Mouse (Mus musculus) heart, embryonic 14.5 days (tissue): ENCODE results near the gene Ermn. TPM values are rescaled to one million over a fixed set of nuclear protein-coding genes. Genes with fewer than 3 reads are reported as not detected.

Experiments used
- ATAC-seq: fragments of 200-750 bp; cut with Nextera tagmentation; 2 replicates; pipeline ENCODE4 v1.8.0; 2017; ENCODE audit warnings: low read depth, moderate TSS enrichment; ENCODE audit not compliant: insufficient number of reproducible peaks, insufficient read depth, low FRiP score
- H3K27ac ChIP-seq, 2 experiments: fragments of 200-500 bp in 1 of 2; fragments of 300-500 bp in 1 of 2; sonication (generic) in 1 of 2; replicated peaks in 1 of 2; 2 replicates each; pipeline ENCODE4 v1.5.1; 2012 to 2014; ENCODE audit warnings: low read depth in 2 of 2, low read length in 2 of 2, control low read depth in 1 of 2, mild to moderate bottlenecking in 1 of 2, mixed read lengths in 1 of 2; ENCODE audit not compliant: control insufficient read depth in 1 of 2, insufficient read depth in 1 of 2
- H3K27me3 ChIP-seq: fragments of 300-500 bp; sonication (generic); 2 replicates; pipeline ENCODE4 v1.6.1; 2014; ENCODE audit warnings: mild to moderate bottlenecking, low read length, control low read depth; ENCODE audit not compliant: control insufficient read depth, insufficient read depth
- H3K36me3 ChIP-seq: fragments of 300-500 bp; sonication (generic); 2 replicates; pipeline ENCODE4 v1.6.1; 2014; ENCODE audit warnings: mild to moderate bottlenecking, control low read depth, low read length, mixed read lengths; ENCODE audit not compliant: control insufficient read depth, insufficient read depth
- H3K4me1 ChIP-seq, 2 experiments: fragments of 200-500 bp in 1 of 2; fragments of 300-500 bp in 1 of 2; sonication (generic) in 1 of 2; 2 replicates each; pipeline ENCODE4 v1.6.1; 2012 to 2014; ENCODE audit warnings: low read length in 2 of 2, control low read depth in 1 of 2, mixed read lengths in 1 of 2; ENCODE audit not compliant: control insufficient read depth in 2 of 2, insufficient read depth in 2 of 2
- H3K4me2 ChIP-seq: fragments of 300-500 bp; sonication (generic); 2 replicates; pipeline ENCODE4 v1.6.1; 2014; ENCODE audit warnings: mild to moderate bottlenecking, low read length
- H3K4me3 ChIP-seq, 2 experiments: fragments of 200-500 bp in 1 of 2; fragments of 300-500 bp in 1 of 2; sonication (generic) in 1 of 2; 2 replicates each; pipeline ENCODE4 v1.5.1; 2012 to 2014; ENCODE audit warnings: low read length in 2 of 2, mild to moderate bottlenecking in 2 of 2, control low read depth in 1 of 2, low read depth in 1 of 2, moderate library complexity in 1 of 2; ENCODE audit not compliant: control insufficient read depth in 1 of 2, insufficient read depth in 1 of 2
- H3K9ac ChIP-seq: fragments of 300-500 bp; sonication (generic); 2 replicates; pipeline ENCODE4 v1.6.1; 2014; ENCODE audit warnings: mild to moderate bottlenecking, low read length
- H3K9me3 ChIP-seq: fragments of 300-500 bp; sonication (generic); 2 replicates; pipeline ENCODE4 v1.6.1; 2016; ENCODE audit warnings: low read length, control low read depth; ENCODE audit not compliant: control insufficient read depth
- WGBS: fragments of 180-500 bp; shearing (Covaris S2); extraction: QIAGEN DNeasy Blood & Tissue Kit; methylation state at CpG from one replicate; pipeline ENCODE4 v1.1.7; 2014; 5-methylcytosine and 5-hydroxymethylcytosine counted together
- polyA plus RNA-seq: library from polyadenylated mRNA; unstranded; fragments of >200 nt; fragmentation: Nextera tagmentation; extraction: Ambion mirVana; gene quantifications from 2 replicates; pipeline ENCODE4 v1.2.1, GENCODE M21; 2014

Ermn gene
- not detected in 2 replicates for polyA plus RNA-seq

DNA sequence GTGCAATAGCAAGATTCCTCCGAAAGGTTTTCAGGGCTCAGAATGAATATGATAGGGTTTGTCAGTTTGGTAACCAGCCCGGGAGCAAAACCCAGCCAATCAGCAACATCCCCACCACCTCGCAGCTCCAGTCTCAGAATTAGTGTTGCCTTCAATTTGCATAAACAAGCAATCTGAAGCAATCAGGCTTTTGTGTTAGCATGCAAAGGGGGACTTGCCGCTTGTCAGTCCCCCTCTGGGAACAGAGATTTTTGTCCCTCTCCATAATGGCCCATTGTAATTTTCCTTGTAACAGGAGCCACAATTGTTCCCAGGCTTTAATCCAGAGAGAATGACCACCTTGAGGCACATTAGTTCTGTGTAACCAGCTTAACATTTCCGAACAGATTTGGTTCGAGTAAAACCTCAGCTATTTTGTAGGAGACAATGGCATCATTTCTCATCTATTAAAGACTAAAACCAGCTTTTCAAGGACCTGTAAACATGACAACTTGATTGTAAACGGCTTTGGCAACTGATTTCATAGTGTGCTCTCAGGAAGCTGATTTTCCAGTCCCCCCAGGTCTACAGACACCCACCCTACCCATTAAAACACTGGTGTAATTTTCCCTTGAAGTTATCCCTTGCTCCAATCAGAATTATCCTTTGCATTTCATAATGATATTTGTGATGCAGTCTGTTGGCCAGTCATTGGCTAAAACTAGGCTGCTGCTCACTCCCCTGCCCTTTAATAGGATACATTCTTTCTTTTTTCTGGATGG lies at the start of gene Ermn:
Ermn (minus strand) TSS at position 44 of the 761 bp plus-strand sequence.
- H3K4me2 ChIP-seq, result no peak within 1 kb of the TSS
- WGBS, result 53% methylated on average over 7 of the region's 7 CpGs
- H3K9me3 ChIP-seq, result no peaks in the 10 kb centered on the region
- no peaks in the 10 kb centered on the region for H3K4me1 ChIP-seq
- no peak within 1 kb of the TSS for H3K9ac ChIP-seq
- H3K27ac ChIP-seq, result no peak within 1 kb of the TSS
- H3K36me3 ChIP-seq, result no peaks in the 10 kb centered on the region
- H3K4me3 ChIP-seq, result no peak within 1 kb of the TSS
- ATAC-seq, result no peak
- H3K27me3 ChIP-seq, result no peaks in the 10 kb centered on the region

DNA sequence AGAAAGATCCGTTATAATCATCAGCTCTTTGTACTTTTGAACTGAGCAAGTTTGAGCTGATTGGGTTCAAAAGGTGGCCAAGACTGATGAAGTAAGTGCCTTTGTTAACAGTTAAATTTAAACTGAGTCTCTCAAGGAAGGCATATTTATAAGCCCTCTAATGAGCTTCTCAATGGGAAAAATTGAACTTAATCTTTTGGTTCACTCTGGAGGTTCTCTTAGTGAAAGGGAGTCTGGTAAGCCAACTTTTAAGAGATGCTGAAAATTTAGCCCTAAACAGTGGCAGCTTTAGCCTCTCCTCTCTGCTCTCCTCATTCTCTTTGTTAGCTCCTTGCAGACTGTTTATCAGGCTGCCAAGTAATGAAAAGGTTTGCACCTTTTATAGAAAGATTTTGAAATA lies 42.2 kb upstream of the Ermn start:
- H3K27me3 ChIP-seq, result no peaks in the 10 kb centered on the region
- no peak overlapping the region for H3K27ac ChIP-seq
- no peaks in the 10 kb centered on the region for H3K36me3 ChIP-seq
- H3K9ac ChIP-seq, result no peak overlapping the region
- H3K9me3 ChIP-seq, result no peaks in the 10 kb centered on the region
- 87% methylated on average over 1 of the region's 1 CpGs for WGBS
- ATAC-seq, result no peak
- no peak overlapping the region for H3K4me3 ChIP-seq
- no peak overlapping the region for H3K4me2 ChIP-seq
- no peaks in the 10 kb centered on the region for H3K4me1 ChIP-seq

DNA sequence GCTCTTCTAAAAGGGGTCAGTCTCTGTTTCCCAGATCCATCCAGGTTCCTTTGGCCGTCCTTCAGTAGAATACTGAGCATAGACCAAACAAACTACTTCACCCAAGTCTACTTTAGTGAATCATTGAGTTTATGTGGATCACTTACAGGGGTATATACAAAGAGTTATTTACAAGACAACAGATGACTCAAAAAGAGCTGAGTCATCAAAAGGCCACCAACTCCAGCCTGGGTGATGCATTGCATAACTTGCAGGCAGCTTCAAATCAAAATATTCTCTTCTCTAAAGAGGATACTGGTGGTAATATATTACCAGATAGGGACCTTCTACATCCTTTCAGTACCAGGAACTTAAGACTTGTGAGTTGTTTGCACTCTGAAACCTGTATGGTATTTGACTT lies 33.8 kb upstream of the Ermn start:
- Histone ChIP-seq H3K4me1 (no peaks in the 10 kb centered on the region), H3K9ac (no peak overlapping the region), H3K4me3 (no peak overlapping the region), H3K4me2 (no peak overlapping the region), H3K27me3 (no peaks in the 10 kb centered on the region), H3K36me3 (no peaks in the 10 kb centered on the region), H3K27ac (no peak overlapping the region), H3K9me3 (no peaks in the 10 kb centered on the region)
- 75% methylated on average over 1 of the region's 1 CpGs for WGBS
- ATAC-seq, result no peak

DNA sequence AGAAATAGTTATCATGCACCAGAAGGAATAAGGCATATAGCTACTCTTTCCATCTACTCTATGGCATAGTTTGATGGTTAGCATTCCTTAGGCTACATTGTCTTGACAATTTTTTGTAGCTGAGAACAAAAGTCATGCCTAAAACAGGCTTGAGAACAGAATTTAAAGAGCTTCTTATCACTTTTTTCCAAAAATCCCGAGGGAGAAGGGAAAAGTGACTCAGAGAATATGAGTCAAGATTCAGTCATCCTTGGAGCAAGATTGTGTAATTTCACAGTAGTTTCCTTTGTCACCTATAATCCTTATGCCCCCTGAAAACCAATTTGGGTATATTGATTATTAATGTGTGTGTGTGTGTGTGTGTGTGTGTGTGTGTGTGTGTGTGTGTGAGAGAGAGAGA lies 27.2 kb upstream of the Ermn start:
- Histone ChIP-seq H3K4me2 (no peak overlapping the region), H3K4me1 (no peaks in the 10 kb centered on the region), H3K9me3 (no peaks in the 10 kb centered on the region), H3K27me3 (no peaks in the 10 kb centered on the region), H3K27ac (no peak overlapping the region), H3K4me3 (no peak overlapping the region), H3K9ac (no peak overlapping the region), H3K36me3 (no peaks in the 10 kb centered on the region)
- ATAC-seq, result no peak
- WGBS, result 25% methylated on average over 1 of the region's 1 CpGs

GRCm38 (mm10) chr2:58055383-58055782 lies 2.7 kb upstream of the Ermn start:
- no peaks in the 10 kb centered on the region for H3K9me3 ChIP-seq
- H3K4me3 ChIP-seq, result no peak overlapping the region
- no peak for ATAC-seq
- no peak overlapping the region for H3K4me2 ChIP-seq
- H3K27ac ChIP-seq, result no peak overlapping the region
- H3K27me3 ChIP-seq, result no peaks in the 10 kb centered on the region
- no peak overlapping the region for H3K9ac ChIP-seq
- H3K36me3 ChIP-seq, result no peaks in the 10 kb centered on the region
- no peaks in the 10 kb centered on the region for H3K4me1 ChIP-seq

DNA sequence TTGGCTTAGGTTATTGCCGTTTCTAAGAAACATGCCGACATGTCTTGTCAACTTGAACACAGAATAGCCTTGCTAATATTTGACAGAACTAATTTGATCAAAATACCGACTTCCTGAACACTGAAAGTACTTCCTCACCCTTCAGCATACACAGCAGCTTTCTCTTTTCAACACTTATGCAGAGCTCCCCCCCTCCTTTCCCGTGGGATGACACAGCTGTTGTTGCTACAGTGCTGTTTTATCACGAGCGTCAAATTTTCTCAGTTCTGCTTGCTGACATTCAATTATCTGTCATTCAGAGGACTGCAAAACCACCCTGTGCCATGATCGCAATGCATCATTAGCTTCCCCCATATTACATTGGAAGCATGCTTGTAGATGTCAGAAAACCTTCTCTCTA lies 10.8 kb downstream of the Ermn start:
- Histone ChIP-seq H3K27me3 (no peaks in the 10 kb centered on the region), H3K4me3 (no peak overlapping the region), H3K4me1 (no peaks in the 10 kb centered on the region), H3K9me3 (no peaks in the 10 kb centered on the region), H3K36me3 (no peaks in the 10 kb centered on the region), H3K27ac (no peak overlapping the region), H3K4me2 (no peak overlapping the region), H3K9ac (no peak overlapping the region)
- 50% methylated on average over 7 of the region's 7 CpGs for WGBS
- no peak for ATAC-seq

GRCm38 (mm10) chr2:58036926-58037325 lies 15.7 kb downstream of the Ermn start:
- ATAC-seq, result no peak
- H3K4me2 ChIP-seq, result no peak overlapping the region
- no peak overlapping the region for H3K27ac ChIP-seq
- no peaks in the 10 kb centered on the region for H3K4me1 ChIP-seq
- no peak overlapping the region for H3K9ac ChIP-seq
- no peak overlapping the region for H3K4me3 ChIP-seq
- H3K9me3 ChIP-seq, result no peaks in the 10 kb centered on the region
- 64% methylated on average over 2 of the region's 2 CpGs for WGBS
- no peaks in the 10 kb centered on the region for H3K36me3 ChIP-seq
- no peaks in the 10 kb centered on the region for H3K27me3 ChIP-seq

DNA sequence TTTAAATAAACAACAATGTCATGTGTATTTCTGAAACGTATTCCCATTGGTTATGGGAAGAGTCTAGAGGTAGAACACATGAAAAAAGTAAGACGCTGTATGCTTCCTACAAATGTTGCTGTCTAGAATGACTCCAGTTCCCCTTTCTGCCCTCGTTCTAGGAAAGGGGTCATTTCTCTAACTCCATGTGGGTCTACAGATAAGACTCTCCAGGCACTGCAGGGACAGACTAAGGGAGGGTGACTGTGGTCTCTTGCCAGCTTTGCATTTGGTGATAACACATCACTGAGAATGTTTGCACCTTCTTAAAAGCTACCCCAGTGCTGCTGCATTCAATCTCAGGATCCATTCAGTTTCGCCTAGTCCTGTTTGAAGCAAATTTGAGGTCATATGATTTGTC lies 17.0 kb downstream of the Ermn start:
- H3K4me3 ChIP-seq, result no peak overlapping the region
- no peaks in the 10 kb centered on the region for H3K4me1 ChIP-seq
- no peaks in the 10 kb centered on the region for H3K9me3 ChIP-seq
- H3K9ac ChIP-seq, result no peak overlapping the region
- no peak for ATAC-seq
- WGBS, result 51% methylated on average over 4 of the region's 4 CpGs
- H3K36me3 ChIP-seq, result no peaks in the 10 kb centered on the region
- no peak overlapping the region for H3K27ac ChIP-seq
- H3K27me3 ChIP-seq, result no peaks in the 10 kb centered on the region
- no peak overlapping the region for H3K4me2 ChIP-seq
